Mouse (Mus musculus): ENCODE results near the gene Ntan1. TPM values are rescaled to one million over a fixed set of nuclear protein-coding genes. Genes with fewer than 3 reads are reported as not detected.

The Ntan1 gene
- polyA plus RNA-seq, 1 experiment from 2014 or later, result 191 TPM

DNA sequence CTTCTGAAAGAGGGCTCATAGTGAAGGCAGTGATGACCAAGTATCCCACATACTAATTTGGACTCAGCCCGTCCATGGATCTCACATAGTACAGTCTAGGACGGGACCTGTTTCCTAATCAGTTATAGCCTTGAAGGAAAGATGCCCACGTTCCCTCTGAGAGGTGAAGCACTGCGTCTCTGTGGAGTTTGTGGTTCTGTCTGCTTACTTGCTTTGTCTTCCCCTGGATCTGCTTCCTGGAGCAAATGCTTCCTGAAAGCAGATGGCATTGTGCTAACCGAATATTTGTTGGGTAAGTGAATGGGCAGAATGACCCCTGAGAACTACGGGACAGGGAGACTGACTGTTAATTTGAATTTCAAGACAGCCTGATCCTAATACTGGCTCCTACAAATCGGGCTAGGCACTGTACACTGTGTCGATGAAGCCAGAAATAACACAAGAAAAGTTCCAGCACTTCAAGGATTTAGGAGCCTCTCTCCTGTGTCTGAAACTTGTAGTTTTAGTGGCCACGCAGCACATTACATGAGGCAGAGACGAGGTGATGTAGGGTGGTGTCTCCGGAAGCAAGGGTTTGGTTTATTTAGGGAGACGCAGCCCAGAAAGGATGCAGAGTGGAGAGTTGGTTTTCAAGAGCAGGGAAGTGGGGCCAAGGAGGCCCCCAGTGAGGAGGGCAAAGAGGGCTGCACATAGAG lies 1.3 kb downstream of the Ntan1 start:
- Histone ChIP-seq H3K4me3 (ENCODE audit: low read depth, low read length) (peak overlapping the region; percentile 72), H3K9me3 (ENCODE audit: control insufficient read depth, low read length) (no peaks in the 10 kb centered on the region), H3K27ac (ENCODE audit: low read depth, low read length) (peak overlapping the region; percentile 93; the same call in 1 of the 2 replicates), H3K4me1 (replicated peaks; ENCODE audit: control insufficient read depth, insufficient read depth, low read length) (0 out of 2 replicates have a peak, but pooled peaks cover 3% of the 10 kb centered on the region), H3K4me2 (replicated peaks; ENCODE audit: low read depth, low read length) (peak overlapping the region; percentile 81), H3K27me3 (ENCODE audit: control insufficient read depth, insufficient read depth, low read length) (no peaks in the 10 kb centered on the region), H3K36me3 (ENCODE audit: control insufficient read depth, insufficient read depth, low read length) (no peaks in the 10 kb centered on the region), H3K9ac (ENCODE audit: low read depth, low read length) (peak overlapping the region; percentile 71)
- ATAC-seq (ENCODE audit: low FRiP score) (peak; percentile 0; the same call in 1 of the 2 replicates), DNase-seq (ENCODE audit: low spot score) (peak; percentile 40)
- 42% methylated on average over 12 of the region's 12 CpGs for WGBS

DNA sequence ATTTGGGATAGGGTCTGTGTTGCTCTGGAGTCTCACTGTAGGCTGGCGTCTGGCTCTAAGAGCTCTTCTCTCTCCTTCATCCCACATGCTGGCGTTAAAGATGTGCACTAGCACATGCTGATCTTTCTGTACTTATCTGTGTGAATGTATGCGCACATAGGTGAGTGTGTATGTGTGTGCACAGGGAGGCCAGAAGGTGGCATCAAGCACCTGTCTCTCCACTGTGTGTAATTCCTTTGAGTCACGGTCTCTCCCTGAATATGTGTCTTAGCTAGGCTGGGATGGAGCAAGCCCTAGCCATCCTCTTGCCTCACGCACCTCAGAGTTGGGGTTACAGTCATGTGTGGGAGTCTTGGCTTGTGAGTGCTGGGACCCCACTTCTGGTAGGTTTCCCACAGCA lies 2.1 kb downstream of the Ntan1 start:
- DNase-seq (ENCODE audit: low spot score) (no peak), ATAC-seq (ENCODE audit: low FRiP score) (no peak)
- no peaks in the 10 kb centered on the region for H3K9me3 ChIP-seq (ENCODE audit: control insufficient read depth, low read length)
- no peak overlapping the region for H3K9ac ChIP-seq (ENCODE audit: low read depth, low read length)
- H3K27ac ChIP-seq (ENCODE audit: low read depth, low read length), result no peak overlapping the region
- no peaks in the 10 kb centered on the region for H3K36me3 ChIP-seq (ENCODE audit: control insufficient read depth, insufficient read depth, low read length)
- no peak overlapping the region for H3K4me2 ChIP-seq (replicated peaks; ENCODE audit: low read depth, low read length)
- no peaks in the 10 kb centered on the region for H3K27me3 ChIP-seq (ENCODE audit: control insufficient read depth, insufficient read depth, low read length)
- no peak overlapping the region for H3K4me3 ChIP-seq (ENCODE audit: low read depth, low read length)
- 98% methylated on average over 5 of the region's 5 CpGs for WGBS
- H3K4me1 ChIP-seq (replicated peaks; ENCODE audit: control insufficient read depth, insufficient read depth, low read length), result 0 out of 2 replicates have a peak, but pooled peaks cover 3% of the 10 kb centered on the region

DNA sequence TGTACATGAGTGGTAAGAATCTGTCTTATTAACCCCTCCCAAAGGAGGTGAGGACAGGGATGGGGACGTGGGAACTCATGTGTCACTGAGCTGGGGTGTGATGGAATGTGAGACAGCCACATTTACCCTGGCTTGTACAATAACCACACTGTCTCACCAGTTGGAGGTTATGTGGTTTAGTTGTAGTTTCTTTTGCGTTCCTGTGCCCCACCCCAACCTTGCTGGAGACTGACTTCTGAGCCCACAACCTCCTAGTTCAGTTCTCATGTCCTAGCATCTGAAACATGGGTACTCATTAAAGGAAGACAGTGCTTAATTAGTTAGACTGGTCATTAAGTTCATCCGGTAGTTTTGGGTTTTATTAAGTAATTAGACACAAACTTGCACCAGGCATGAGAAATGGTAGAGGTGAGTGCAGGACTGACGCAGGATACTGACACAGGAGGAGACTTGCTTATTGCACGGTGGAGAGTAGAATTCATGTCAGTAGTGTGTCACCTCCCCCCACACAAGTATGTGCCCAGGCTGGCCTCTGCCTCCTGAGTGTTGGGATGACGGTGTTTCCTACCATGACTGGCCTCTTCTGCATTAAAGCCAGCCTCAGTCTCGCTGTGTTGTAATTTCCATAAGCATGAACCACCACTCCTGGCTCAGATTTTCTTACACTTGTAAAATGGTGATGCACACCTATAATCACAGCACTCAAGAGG lies 7.3 kb downstream of the Ntan1 start:
- H3K4me3 ChIP-seq (ENCODE audit: low read depth, low read length), result no peak overlapping the region
- WGBS, result 85% methylated on average over 7 of the region's 7 CpGs
- H3K27ac ChIP-seq (ENCODE audit: low read depth, low read length), result no peak overlapping the region
- DNase-seq (ENCODE audit: low spot score) (no peak), ATAC-seq (ENCODE audit: low FRiP score) (no peak)
- H3K9ac ChIP-seq (ENCODE audit: low read depth, low read length), result no peak overlapping the region
- no peaks in the 10 kb centered on the region for H3K9me3 ChIP-seq (ENCODE audit: control insufficient read depth, low read length)
- no peaks in the 10 kb centered on the region for H3K4me1 ChIP-seq (replicated peaks; ENCODE audit: control insufficient read depth, insufficient read depth, low read length)
- H3K27me3 ChIP-seq (ENCODE audit: control insufficient read depth, insufficient read depth, low read length), result no peaks in the 10 kb centered on the region
- no peak overlapping the region for H3K4me2 ChIP-seq (replicated peaks; ENCODE audit: low read depth, low read length)
- peaks cover 6% of the 10 kb centered on the region; the same call in 1 of the 2 replicates for H3K36me3 ChIP-seq (ENCODE audit: control insufficient read depth, insufficient read depth, low read length)

DNA sequence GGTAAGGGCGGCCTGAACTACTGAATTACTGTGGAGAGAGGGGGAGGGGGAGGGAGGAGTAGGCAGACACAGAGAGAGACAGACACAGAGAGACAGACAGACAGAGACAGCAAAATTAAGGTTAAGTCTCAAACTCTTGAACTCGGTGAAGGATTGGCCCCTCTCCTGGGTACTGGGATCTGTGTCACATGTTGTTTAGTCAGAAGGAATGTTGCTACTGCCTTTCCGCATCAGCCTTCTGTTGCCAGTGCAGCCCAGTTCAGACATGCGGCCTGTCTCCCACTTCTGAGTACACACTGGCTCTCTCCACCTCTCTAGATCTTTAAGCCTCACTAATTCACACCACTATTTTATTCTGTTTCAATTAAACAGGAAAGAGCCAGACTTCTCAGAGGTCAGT lies 7.9 kb downstream of the Ntan1 start:
- no peak overlapping the region for H3K27ac ChIP-seq (ENCODE audit: low read depth, low read length)
- no peaks in the 10 kb centered on the region for H3K9me3 ChIP-seq (ENCODE audit: control insufficient read depth, low read length)
- no peaks in the 10 kb centered on the region for H3K27me3 ChIP-seq (ENCODE audit: control insufficient read depth, insufficient read depth, low read length)
- peaks cover 9% of the 10 kb centered on the region; the same call in 1 of the 2 replicates for H3K36me3 ChIP-seq (ENCODE audit: control insufficient read depth, insufficient read depth, low read length)
- no peaks in the 10 kb centered on the region for H3K4me1 ChIP-seq (replicated peaks; ENCODE audit: control insufficient read depth, insufficient read depth, low read length)
- 91% methylated on average over 4 of the region's 4 CpGs for WGBS
- no peak overlapping the region for H3K9ac ChIP-seq (ENCODE audit: low read depth, low read length)
- no peak for ATAC-seq (ENCODE audit: low FRiP score)
- H3K4me2 ChIP-seq (replicated peaks; ENCODE audit: low read depth, low read length), result no peak overlapping the region
- no peak overlapping the region for H3K4me3 ChIP-seq (ENCODE audit: low read depth, low read length)
- no peak for DNase-seq (ENCODE audit: low spot score)

DNA sequence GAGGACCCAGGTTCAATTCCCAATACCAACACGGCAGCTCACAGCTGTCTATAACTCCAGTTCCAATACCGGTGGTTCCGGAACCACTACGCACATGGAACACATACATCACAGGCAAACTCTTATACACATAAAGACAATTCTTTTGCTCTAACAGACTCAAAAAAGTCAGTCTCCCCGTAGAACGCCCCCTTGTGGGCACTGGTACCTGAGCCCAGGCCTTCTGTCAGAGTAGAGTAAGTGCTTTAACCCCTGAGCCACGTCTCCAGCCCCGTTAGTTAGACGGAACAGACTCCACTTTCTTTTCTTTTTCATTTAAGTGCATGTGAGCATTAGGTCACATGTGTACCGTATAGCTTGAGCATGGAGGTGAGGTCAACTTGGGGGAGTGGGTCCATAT lies 11.8 kb downstream of the Ntan1 start:
- DNase-seq (ENCODE audit: low spot score), result no peak
- Histone ChIP-seq H3K27me3 (ENCODE audit: control insufficient read depth, insufficient read depth, low read length) (no peaks in the 10 kb centered on the region), H3K4me2 (replicated peaks; ENCODE audit: low read depth, low read length) (no peak overlapping the region), H3K36me3 (ENCODE audit: control insufficient read depth, insufficient read depth, low read length) (peaks cover 14% of the 10 kb centered on the region), H3K4me1 (replicated peaks; ENCODE audit: control insufficient read depth, insufficient read depth, low read length) (no peaks in the 10 kb centered on the region), H3K27ac (ENCODE audit: low read depth, low read length) (no peak overlapping the region), H3K9ac (ENCODE audit: low read depth, low read length) (no peak overlapping the region), H3K4me3 (ENCODE audit: low read depth, low read length) (no peak overlapping the region), H3K9me3 (ENCODE audit: control insufficient read depth, low read length) (no peaks in the 10 kb centered on the region)
- no peak for ATAC-seq (ENCODE audit: low FRiP score)
- WGBS, result 88% methylated on average over 10 of the region's 10 CpGs

DNA sequence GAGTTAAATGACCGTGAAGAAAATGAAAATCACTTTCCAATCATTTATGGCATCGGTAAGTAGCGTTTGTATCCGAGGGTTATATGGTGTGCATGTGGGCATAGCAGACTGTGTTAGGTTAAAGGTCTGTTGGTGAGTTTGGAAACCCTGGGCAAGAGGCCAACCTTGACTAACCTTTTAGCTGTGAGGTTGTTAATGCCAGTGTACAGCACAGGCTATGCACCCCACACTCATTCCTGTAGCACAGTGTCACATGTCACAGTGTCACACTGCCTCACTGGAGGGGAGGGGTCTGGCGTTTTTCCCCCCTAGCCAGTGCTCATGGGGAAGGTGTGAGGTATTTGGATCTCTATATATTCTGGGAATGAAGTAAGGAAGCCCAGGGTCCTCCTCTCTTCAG lies 13.0 kb downstream of the Ntan1 start:
- H3K4me3 ChIP-seq (ENCODE audit: low read depth, low read length), result no peak overlapping the region
- H3K9me3 ChIP-seq (ENCODE audit: control insufficient read depth, low read length), result no peaks in the 10 kb centered on the region
- peaks cover 17% of the 10 kb centered on the region for H3K36me3 ChIP-seq (ENCODE audit: control insufficient read depth, insufficient read depth, low read length)
- no peak overlapping the region for H3K4me2 ChIP-seq (replicated peaks; ENCODE audit: low read depth, low read length)
- no peak overlapping the region for H3K27ac ChIP-seq (ENCODE audit: low read depth, low read length)
- no peaks in the 10 kb centered on the region for H3K4me1 ChIP-seq (replicated peaks; ENCODE audit: control insufficient read depth, insufficient read depth, low read length)
- no peak for ATAC-seq (ENCODE audit: low FRiP score)
- H3K27me3 ChIP-seq (ENCODE audit: control insufficient read depth, insufficient read depth, low read length), result no peaks in the 10 kb centered on the region
- no peak overlapping the region for H3K9ac ChIP-seq (ENCODE audit: low read depth, low read length)
- DNase-seq (ENCODE audit: low spot score), result no peak
- 87% methylated on average over 5 of the region's 5 CpGs for WGBS

DNA sequence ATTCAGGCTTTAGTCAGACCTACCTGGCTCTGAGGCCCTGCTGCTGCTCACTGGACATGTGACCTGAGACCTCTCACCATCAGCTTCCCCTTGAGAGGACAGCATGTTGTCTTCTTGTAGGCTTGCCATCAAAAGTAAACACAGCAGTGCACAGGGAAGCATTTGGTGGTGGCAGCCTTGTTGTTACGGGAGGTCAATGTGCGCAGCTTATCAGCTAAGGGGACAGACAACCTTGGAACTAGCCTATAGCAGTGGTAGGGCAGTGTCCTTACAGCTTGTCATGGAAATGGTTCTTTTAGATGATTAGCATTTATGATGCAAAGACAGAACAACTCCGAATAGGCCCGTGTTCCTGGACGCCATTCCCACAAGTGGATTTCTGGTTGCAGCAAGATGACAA lies 15.7 kb downstream of the Ntan1 start:
- ATAC-seq (ENCODE audit: low FRiP score) (no peak), DNase-seq (ENCODE audit: low spot score) (no peak)
- Histone ChIP-seq H3K27me3 (ENCODE audit: control insufficient read depth, insufficient read depth, low read length) (no peaks in the 10 kb centered on the region), H3K4me1 (replicated peaks; ENCODE audit: control insufficient read depth, insufficient read depth, low read length) (no peaks in the 10 kb centered on the region), H3K4me3 (ENCODE audit: low read depth, low read length) (no peak overlapping the region), H3K4me2 (replicated peaks; ENCODE audit: low read depth, low read length) (no peak overlapping the region), H3K27ac (ENCODE audit: low read depth, low read length) (no peak overlapping the region), H3K36me3 (ENCODE audit: control insufficient read depth, insufficient read depth, low read length) (peaks cover 14% of the 10 kb centered on the region; the same call in 1 of the 2 replicates), H3K9ac (ENCODE audit: low read depth, low read length) (no peak overlapping the region), H3K9me3 (ENCODE audit: control insufficient read depth, low read length) (no peaks in the 10 kb centered on the region)
- 95% methylated on average over 5 of the region's 5 CpGs for WGBS

DNA sequence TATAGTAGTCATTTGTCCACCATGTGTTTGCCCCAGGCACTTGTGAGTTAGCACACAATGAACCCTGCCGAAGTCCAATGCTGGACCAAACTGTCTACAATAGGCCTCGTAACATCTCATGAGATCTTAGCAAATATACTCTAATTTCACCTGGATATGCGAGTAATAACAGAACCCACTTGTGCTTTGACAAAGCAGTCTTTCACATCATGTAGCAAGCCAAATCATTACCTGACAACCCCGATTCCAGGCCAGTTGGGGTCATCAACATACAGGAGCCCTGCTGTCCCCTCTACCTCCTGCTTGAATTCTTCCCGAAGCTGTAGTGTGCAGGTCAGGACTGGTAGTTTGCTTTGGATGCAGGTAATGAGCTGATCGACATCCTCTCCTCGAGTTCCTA lies 21.4 kb downstream of the Ntan1 start:
- no peaks in the 10 kb centered on the region for H3K9me3 ChIP-seq (ENCODE audit: control insufficient read depth, low read length)
- H3K9ac ChIP-seq (ENCODE audit: low read depth, low read length), result no peak overlapping the region
- no peaks in the 10 kb centered on the region for H3K4me1 ChIP-seq (replicated peaks; ENCODE audit: control insufficient read depth, insufficient read depth, low read length)
- WGBS, result 90% methylated on average over 7 of the region's 7 CpGs
- H3K27me3 ChIP-seq (ENCODE audit: control insufficient read depth, insufficient read depth, low read length), result no peaks in the 10 kb centered on the region
- H3K27ac ChIP-seq (ENCODE audit: low read depth, low read length), result no peak overlapping the region
- DNase-seq (ENCODE audit: low spot score) (no peak), ATAC-seq (ENCODE audit: low FRiP score) (no peak)
- no peak overlapping the region for H3K4me3 ChIP-seq (ENCODE audit: low read depth, low read length)
- no peak overlapping the region for H3K4me2 ChIP-seq (replicated peaks; ENCODE audit: low read depth, low read length)
- peaks cover 5% of the 10 kb centered on the region; the same call in 1 of the 2 replicates for H3K36me3 ChIP-seq (ENCODE audit: control insufficient read depth, insufficient read depth, low read length)

DNA sequence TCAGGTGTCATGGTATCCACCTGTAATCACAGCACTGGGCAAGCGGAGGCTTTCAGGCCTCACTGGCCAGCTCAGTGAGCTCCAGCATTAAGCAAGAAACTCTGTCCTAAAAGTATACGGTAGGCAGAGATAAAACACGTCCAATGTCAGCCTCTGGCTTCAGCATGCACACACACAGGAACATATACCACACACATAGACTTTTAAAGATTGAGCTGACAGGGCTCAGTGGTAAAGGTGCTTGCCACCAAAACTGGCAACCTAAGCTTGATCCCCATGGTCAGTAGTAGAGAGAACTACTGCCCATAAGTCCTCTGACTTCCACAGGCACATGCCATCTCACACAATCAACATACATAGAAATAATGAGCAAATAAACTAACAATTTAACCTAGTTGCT lies 22.3 kb downstream of the Ntan1 start:
- Histone ChIP-seq H3K9ac (ENCODE audit: low read depth, low read length) (no peak overlapping the region), H3K9me3 (ENCODE audit: control insufficient read depth, low read length) (no peaks in the 10 kb centered on the region), H3K4me1 (replicated peaks; ENCODE audit: control insufficient read depth, insufficient read depth, low read length) (no peaks in the 10 kb centered on the region), H3K4me3 (ENCODE audit: low read depth, low read length) (no peak overlapping the region), H3K4me2 (replicated peaks; ENCODE audit: low read depth, low read length) (no peak overlapping the region), H3K27me3 (ENCODE audit: control insufficient read depth, insufficient read depth, low read length) (no peaks in the 10 kb centered on the region), H3K27ac (ENCODE audit: low read depth, low read length) (no peak overlapping the region), H3K36me3 (ENCODE audit: control insufficient read depth, insufficient read depth, low read length) (peaks cover 3% of the 10 kb centered on the region; the same call in 1 of the 2 replicates)
- DNase-seq (ENCODE audit: low spot score) (no peak), ATAC-seq (ENCODE audit: low FRiP score) (no peak)
- WGBS, result 94% methylated on average over 3 of the region's 3 CpGs

Measured in hindbrain, embryonic 11.5 days (tissue).